Mouse (Mus musculus) kidney, embryonic 15.5 days (tissue): ENCODE data around the gene Plcb2. TPM values are rescaled to one million over a fixed set of nuclear protein-coding genes. Genes with fewer than 3 reads are reported as not detected.
A peak's percentile ranks its signal among the peaks of the same experiment; 100 is the strongest.

Experiments
- ATAC-seq: fragments of 200-750 bp; cut with Nextera tagmentation; replicated peaks from 2 replicates; pipeline ENCODE4 v1.8.0; 2017; ENCODE audit warnings: moderate TSS enrichment; ENCODE audit not compliant: low FRiP score
- H3K27ac ChIP-seq: fragments of 300-500 bp; sonication (generic); 2 replicates; pipeline ENCODE4 v1.5.1; 2015; ENCODE audit warnings: mild to moderate bottlenecking, inconsistent platforms
- H3K27me3 ChIP-seq: fragments of 300-500 bp; sonication (generic); 2 replicates; pipeline ENCODE4 v1.6.1; 2015; ENCODE audit warnings: inconsistent platforms
- H3K36me3 ChIP-seq: fragments of 300-500 bp; sonication (generic); 2 replicates; pipeline ENCODE4 v1.6.1; 2015; ENCODE audit warnings: inconsistent platforms
- H3K4me1 ChIP-seq: fragments of 300-500 bp; sonication (generic); 2 replicates; pipeline ENCODE4 v1.6.1; 2015; ENCODE audit warnings: inconsistent platforms
- H3K4me2 ChIP-seq: fragments of 300-500 bp; sonication (generic); 2 replicates; pipeline ENCODE4 v1.6.1; 2015; ENCODE audit warnings: moderate library complexity, mild to moderate bottlenecking, inconsistent platforms
- H3K4me3 ChIP-seq: fragments of 300-500 bp; sonication (generic); replicated peaks from 2 replicates; pipeline ENCODE4 v1.5.1; 2015; ENCODE audit warnings: mild to moderate bottlenecking, inconsistent platforms
- H3K9ac ChIP-seq: fragments of 300-500 bp; sonication (generic); 2 replicates; pipeline ENCODE4 v1.6.1; 2015; ENCODE audit warnings: mild to moderate bottlenecking, inconsistent platforms
- H3K9me3 ChIP-seq: fragments of 300-500 bp; sonication (generic); replicated peaks from 2 replicates; pipeline ENCODE4 v1.6.1; 2016; ENCODE audit warnings: inconsistent platforms
- WGBS: fragments of 180-500 bp; shearing (Covaris S2); methylation state at CpG from one replicate; pipeline ENCODE4 v1.1.7; 2015; ENCODE audit warnings: mixed read lengths; 5-methylcytosine and 5-hydroxymethylcytosine counted together
- polyA plus RNA-seq: library from polyadenylated mRNA; unstranded; fragments of >200 nt; fragmentation: Nextera tagmentation; extraction: Ambion mirVana; gene quantifications from 2 replicates; pipeline ENCODE4 v1.2.1, GENCODE M21; 2015

Plcb2 gene
- polyA plus RNA-seq, 1 experiment from 2014 or later = 1.5 TPM

DNA sequence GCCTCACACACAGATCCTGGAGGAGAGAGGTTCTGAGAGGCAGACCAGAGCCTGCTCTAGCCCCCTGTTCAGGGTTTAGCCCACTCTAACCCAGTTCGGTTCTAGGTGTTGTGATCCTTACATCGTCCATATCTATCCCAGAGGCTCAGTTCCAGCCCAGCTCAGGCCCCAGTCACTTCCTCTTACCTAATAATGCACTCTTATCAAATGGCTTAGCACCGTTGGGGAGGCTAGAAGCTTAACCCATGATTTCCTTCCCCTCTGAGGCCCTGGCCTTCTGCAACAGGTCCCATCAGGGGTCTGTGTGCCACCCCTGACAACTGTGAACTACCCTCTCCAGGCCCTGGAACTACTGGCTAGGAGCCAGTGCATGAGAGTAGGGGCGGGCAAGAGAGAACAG, 956 bp upstream of the Plcb2 start:
- H3K9me3 ChIP-seq = no peaks in the 10 kb centered on the region
- peaks cover 59% of the 10 kb centered on the region for H3K27me3 ChIP-seq
- ATAC-seq = no peak
- H3K4me3 ChIP-seq = no peak overlapping the region
- peaks cover 33% of the 10 kb centered on the region for H3K4me1 ChIP-seq
- H3K4me2 ChIP-seq = no peak overlapping the region
- H3K36me3 ChIP-seq = no peaks in the 10 kb centered on the region
- H3K27ac ChIP-seq = peak overlapping the region; percentile 78
- 47% methylated on average over 4 of the region's 4 CpGs for WGBS
- no peak overlapping the region for H3K9ac ChIP-seq

DNA sequence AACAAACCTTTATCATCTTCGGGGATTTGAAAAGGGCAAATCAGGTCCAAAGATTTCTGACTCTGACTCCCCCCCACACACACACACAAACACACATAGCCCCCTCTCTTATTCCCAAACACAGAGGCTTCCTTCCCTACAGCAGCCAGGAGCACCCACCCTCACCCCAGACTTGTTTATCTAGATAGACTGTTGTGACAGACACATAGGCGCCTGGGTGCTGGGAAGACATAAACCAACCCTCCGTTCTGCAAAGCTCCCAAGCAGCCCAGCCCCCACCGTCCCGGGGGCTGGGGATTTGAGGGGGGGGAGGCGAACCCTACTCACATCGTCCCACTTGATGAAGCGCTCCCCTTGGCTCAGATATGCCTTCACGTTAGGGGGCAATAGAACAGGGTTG, 327 bp downstream of the Plcb2 start:
- peaks cover 33% of the 10 kb centered on the region for H3K4me1 ChIP-seq
- H3K36me3 ChIP-seq = no peaks in the 10 kb centered on the region
- ATAC-seq = peak; percentile 59
- no peak overlapping the region for H3K9ac ChIP-seq
- 0 out of 2 replicates have a peak overlapping the region, but pooled peaks have one; percentile 5 for H3K4me3 ChIP-seq
- H3K27me3 ChIP-seq = peaks cover 59% of the 10 kb centered on the region
- WGBS = 18% methylated on average over 9 of the region's 9 CpGs
- peak overlapping the region; percentile 78 for H3K27ac ChIP-seq
- peak overlapping the region; percentile 41 for H3K4me2 ChIP-seq
- no peaks in the 10 kb centered on the region for H3K9me3 ChIP-seq

DNA sequence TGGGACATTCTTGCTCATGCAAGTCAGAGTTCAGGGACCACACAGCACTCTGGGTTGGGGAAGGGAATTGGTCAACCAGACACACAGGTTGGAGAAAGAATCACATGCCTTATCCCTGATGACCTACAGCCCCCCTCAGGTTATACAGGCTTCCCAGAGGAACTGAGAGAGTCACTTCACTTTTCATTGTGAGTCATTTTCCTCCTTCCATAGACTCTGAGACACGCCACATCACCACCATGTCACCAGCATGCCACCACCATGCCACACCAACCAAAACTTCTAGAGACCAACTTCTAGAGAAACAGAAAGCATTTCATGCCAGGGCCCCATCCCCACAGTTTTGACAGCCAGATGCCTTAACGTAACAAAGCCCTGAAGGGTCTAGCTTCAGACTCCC, 1.4 kb downstream of the Plcb2 start:
- H3K27ac ChIP-seq = no peak overlapping the region

DNA sequence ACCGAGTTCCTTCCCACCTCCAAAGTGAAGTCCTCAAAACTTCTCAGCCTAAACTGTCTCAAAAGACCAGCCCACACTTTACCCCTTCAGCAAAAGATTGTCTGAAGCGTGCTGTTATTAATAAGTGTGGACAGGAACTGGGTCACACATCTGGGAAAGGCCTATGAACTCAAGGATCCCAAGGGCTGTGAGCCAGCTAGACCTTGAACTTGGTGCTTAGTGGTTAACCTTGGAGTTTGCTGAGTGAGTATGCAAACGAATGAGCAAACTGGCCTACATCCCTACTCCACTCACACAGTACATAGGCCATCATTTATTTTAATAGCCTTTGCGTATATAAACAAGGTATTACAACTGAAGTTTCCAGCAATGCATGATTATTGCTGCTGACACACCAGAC, 2.7 kb downstream of the Plcb2 start:
- no peak overlapping the region for H3K4me2 ChIP-seq
- no peaks in the 10 kb centered on the region for H3K9me3 ChIP-seq
- H3K27me3 ChIP-seq = peaks cover 45% of the 10 kb centered on the region
- H3K4me1 ChIP-seq = peaks cover 31% of the 10 kb centered on the region
- WGBS = 76% methylated on average over 4 of the region's 4 CpGs
- H3K9ac ChIP-seq = no peak overlapping the region
- no peak overlapping the region for H3K27ac ChIP-seq
- H3K4me3 ChIP-seq = no peak overlapping the region
- no peak for ATAC-seq
- no peaks in the 10 kb centered on the region for H3K36me3 ChIP-seq

More for the DNA sequence above, 1.4 kb downstream of the Plcb2 start:
- Histone ChIP-seq H3K4me3 (no peak overlapping the region), H3K9me3 (no peaks in the 10 kb centered on the region), H3K36me3 (no peaks in the 10 kb centered on the region), H3K9ac (no peak overlapping the region), H3K4me2 (no peak overlapping the region; the same call in 1 of the 2 replicates), H3K4me1 (peaks cover 33% of the 10 kb centered on the region), H3K27me3 (peaks cover 52% of the 10 kb centered on the region)
- WGBS = 87% methylated on average over 2 of the region's 2 CpGs
- no peak for ATAC-seq

DNA sequence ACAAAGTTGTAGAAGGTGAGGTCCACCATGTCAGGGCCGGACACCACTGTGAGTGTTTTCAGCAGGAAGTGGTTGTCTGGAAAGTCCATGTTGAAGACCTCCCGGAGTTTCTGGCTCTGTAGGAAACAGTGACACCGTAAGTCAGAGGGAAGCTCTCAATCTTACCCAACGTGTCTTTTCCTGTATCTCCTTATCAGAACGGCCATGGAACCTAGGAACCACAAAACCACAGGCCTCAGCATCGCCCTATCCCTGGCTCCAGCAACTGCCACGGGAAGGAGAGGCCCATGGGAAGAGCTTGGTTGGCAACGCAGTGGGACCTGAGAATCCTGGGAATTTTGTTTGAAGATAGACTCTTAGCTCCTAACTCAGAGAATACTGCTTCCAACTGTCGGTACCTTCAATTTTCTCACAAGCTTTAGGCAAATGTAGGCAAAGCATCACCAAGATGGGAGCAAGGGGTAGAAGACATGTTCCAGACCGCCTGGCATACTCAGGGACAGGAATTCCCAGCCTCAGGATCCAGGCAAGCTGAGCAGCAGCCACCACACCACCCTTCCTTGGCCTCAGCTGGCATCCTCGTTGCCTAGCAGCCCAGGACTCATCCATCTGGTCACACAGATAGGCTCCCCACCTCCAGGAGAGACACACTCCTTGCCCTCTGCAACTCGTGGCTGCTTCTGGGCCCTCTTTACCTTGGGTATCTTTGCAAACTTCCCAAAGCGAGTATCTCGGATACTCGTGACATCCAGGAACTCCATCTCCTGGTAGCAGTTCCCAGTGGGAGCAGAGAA, 4.3 kb downstream of the Plcb2 start:
- Histone ChIP-seq H3K9ac (no peak overlapping the region), H3K27me3 (peaks cover 40% of the 10 kb centered on the region), H3K4me2 (no peak overlapping the region), H3K9me3 (no peaks in the 10 kb centered on the region), H3K27ac (no peak overlapping the region), H3K36me3 (no peaks in the 10 kb centered on the region), H3K4me3 (no peak overlapping the region), H3K4me1 (peaks cover 14% of the 10 kb centered on the region)
- ATAC-seq = no peak
- WGBS = 79% methylated on average over 15 of the region's 15 CpGs

DNA sequence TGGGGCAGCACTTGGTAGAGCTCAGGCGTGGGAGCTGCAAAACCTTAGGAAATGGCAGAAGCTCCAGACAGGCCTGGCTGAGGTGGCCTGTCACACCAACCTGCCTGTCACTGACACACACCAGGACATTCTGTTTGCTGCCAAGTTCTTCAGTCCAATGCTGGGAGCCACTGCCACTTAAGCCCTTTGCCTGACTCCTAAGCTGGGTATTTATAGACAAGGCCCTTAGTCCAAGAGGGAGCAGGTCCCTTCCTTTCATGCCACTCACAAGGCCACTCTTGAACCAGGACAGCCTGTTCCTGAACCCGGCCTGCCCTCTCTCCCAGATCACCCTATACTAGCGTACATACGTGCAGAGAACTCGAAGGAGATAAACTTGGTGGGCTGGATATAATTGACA, 11.6 kb downstream of the Plcb2 start:
- H3K36me3 ChIP-seq = no peaks in the 10 kb centered on the region
- H3K9me3 ChIP-seq = no peaks in the 10 kb centered on the region
- no peak overlapping the region for H3K4me2 ChIP-seq
- 88% methylated on average over 5 of the region's 5 CpGs for WGBS
- H3K9ac ChIP-seq = no peak overlapping the region
- no peak overlapping the region for H3K27ac ChIP-seq
- no peak overlapping the region for H3K4me3 ChIP-seq
- no peak for ATAC-seq
- H3K27me3 ChIP-seq = peaks cover 50% of the 10 kb centered on the region
- H3K4me1 ChIP-seq = 0 out of 2 replicates have a peak, but pooled peaks cover under 1% of the 10 kb centered on the region

DNA sequence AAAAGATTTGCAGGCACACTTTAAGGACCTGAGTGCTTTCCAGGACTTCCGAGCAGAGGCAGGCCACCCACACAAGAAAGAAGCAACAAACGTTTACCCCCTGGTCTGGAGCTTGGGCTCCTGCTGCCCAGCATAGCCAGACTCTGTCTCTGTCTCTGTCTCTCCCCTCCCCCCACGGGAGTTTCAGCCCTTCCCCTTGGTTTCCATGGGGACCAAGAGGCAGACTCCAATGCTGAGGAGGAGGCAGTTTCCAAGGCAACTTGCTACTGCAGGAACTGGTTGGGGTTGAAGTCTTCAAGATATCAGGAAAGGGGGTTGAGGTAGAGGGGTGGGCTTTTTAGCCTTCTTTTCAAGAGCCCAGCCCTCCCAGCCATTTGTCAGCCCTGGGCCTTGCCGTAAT, 14.0 kb downstream of the Plcb2 start:
- H3K4me2 ChIP-seq = no peak overlapping the region
- H3K9me3 ChIP-seq = no peaks in the 10 kb centered on the region
- no peak for ATAC-seq
- H3K4me1 ChIP-seq = peaks cover 24% of the 10 kb centered on the region
- H3K36me3 ChIP-seq = no peaks in the 10 kb centered on the region
- no peak overlapping the region for H3K27ac ChIP-seq
- H3K27me3 ChIP-seq = peaks cover 71% of the 10 kb centered on the region
- 41% methylated on average over 4 of the region's 4 CpGs for WGBS
- no peak overlapping the region for H3K9ac ChIP-seq
- H3K4me3 ChIP-seq = no peak overlapping the region

DNA sequence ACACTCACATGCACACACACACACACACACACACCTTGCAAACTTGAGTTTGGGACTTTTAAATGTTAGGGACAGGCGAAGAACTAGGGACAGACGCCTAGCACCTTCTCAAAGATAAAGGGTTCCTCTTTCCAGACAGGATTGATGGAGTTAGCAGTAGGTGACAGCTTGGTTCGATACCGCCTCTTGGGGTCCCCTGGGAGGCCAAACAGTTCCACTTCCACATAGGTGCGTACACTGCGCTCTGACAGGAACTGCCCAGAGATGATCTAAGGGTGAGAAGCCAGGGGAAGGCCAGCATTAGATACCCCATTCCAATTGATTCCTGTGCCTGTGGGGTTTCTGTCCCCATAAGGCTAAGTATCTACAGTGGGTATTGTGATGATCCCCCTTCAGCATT, 14.6 kb downstream of the Plcb2 start:
- peaks cover 26% of the 10 kb centered on the region for H3K4me1 ChIP-seq
- H3K9me3 ChIP-seq = no peaks in the 10 kb centered on the region
- WGBS = 88% methylated on average over 6 of the region's 6 CpGs
- peaks cover 71% of the 10 kb centered on the region for H3K27me3 ChIP-seq
- no peak overlapping the region for H3K4me3 ChIP-seq
- no peak overlapping the region for H3K4me2 ChIP-seq
- no peak overlapping the region for H3K9ac ChIP-seq
- ATAC-seq = no peak
- H3K36me3 ChIP-seq = no peaks in the 10 kb centered on the region
- no peak overlapping the region for H3K27ac ChIP-seq

DNA sequence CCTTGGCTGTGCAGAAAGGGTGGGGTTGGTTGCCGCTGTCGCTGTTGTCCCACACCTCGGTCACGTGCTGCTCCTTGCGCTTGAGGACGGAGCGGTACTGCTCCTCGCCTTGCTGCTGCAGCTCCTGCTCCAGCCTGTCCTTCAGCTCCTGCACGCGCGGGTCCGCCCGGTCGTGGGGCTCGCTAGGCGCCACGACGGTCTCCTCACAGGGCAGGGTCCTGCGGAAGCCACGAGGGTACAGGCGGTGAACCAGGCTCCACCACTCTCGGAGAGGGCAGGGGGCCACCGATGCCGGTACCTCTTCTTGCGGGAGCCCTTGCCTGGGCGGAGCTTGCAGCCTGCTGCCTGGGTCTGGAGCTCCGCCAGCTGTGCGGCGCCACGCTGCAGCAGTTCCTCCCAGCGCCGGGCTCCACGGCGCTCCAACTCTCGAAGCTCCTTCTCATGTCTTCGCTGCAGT, 17.2 kb downstream of the Plcb2 start:
- Histone ChIP-seq H3K27ac (no peak overlapping the region), H3K27me3 (peaks cover 96% of the 10 kb centered on the region)

DNA sequence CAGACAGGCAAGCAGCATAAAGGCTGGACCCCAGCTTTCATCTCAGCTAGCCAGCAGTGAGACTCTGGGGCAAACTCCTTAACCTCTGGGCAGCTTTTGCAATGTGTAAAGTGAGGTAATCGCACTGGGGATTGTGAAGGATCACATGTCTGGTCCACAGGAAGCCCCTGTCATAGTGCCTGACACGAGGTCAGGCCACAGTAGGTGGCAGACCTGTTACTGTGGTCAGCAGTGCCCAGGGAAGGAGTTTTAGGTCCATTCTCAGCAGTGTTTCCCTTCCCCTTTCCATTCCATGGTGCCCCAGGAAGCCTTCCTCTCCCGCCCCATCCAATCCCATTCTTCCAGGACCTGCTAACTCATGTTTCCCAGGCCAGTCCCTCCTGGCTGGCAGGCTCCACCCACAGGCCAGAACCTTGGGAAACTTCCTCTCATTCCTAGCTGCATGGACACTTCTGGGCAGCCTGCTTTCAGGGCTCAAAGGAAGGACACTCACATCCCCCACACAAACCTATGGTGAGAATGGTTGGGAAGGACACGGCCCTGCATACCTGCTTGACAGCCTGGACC, 18.5 kb downstream of the Plcb2 start:
- ATAC-seq = no peak
- H3K4me1 ChIP-seq = peaks cover 35% of the 10 kb centered on the region

More for the DNA sequence above, 17.2 kb downstream of the Plcb2 start:
- Histone ChIP-seq H3K4me3 (peak overlapping the region; percentile 46), H3K9ac (peak overlapping the region; percentile 42), H3K36me3 (no peaks in the 10 kb centered on the region), H3K4me1 (peaks cover 32% of the 10 kb centered on the region), H3K4me2 (peak overlapping the region; percentile 89), H3K9me3 (no peaks in the 10 kb centered on the region)
- ATAC-seq = peak; percentile 71; the same call in 1 of the 2 replicates
- under 1% methylated on average over 36 of the region's 36 CpGs for WGBS

DNA sequence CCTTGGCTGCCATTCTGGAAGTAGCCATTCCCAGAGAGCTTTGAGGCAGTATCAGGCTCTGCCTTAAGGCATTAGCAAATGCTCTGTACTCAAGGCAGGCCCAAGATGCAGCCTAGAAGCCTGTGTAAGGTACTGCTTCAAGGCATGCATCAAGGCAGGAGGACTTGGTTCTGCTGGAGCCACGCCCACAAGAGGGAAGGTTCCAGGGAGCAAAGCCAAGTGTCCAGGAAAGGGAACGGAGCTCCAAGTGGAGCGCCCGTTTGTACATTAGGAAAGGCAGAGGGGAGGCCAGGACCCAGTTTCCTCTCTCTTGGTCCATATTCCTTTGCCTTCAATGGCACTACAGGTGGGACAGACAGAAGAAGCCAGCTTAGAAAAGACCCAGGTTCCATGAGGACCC, 19.8 kb downstream of the Plcb2 start:
- H3K36me3 ChIP-seq = no peaks in the 10 kb centered on the region
- no peak for ATAC-seq
- no peak overlapping the region for H3K9ac ChIP-seq
- peaks cover 46% of the 10 kb centered on the region for H3K4me1 ChIP-seq
- no peak overlapping the region for H3K27ac ChIP-seq
- H3K9me3 ChIP-seq = no peaks in the 10 kb centered on the region
- peaks cover 100% of the 10 kb centered on the region for H3K27me3 ChIP-seq
- WGBS = 75% methylated on average over 4 of the region's 4 CpGs
- no peak overlapping the region for H3K4me2 ChIP-seq
- no peak overlapping the region for H3K4me3 ChIP-seq

More for the DNA sequence above, 18.5 kb downstream of the Plcb2 start:
- Histone ChIP-seq H3K36me3 (no peaks in the 10 kb centered on the region), H3K9ac (no peak overlapping the region), H3K9me3 (no peaks in the 10 kb centered on the region), H3K27ac (no peak overlapping the region), H3K4me3 (no peak overlapping the region), H3K27me3 (peaks cover 97% of the 10 kb centered on the region), H3K4me2 (peak overlapping the region; percentile 8; the same call in 1 of the 2 replicates)
- WGBS = 40% methylated on average over 4 of the region's 4 CpGs

DNA sequence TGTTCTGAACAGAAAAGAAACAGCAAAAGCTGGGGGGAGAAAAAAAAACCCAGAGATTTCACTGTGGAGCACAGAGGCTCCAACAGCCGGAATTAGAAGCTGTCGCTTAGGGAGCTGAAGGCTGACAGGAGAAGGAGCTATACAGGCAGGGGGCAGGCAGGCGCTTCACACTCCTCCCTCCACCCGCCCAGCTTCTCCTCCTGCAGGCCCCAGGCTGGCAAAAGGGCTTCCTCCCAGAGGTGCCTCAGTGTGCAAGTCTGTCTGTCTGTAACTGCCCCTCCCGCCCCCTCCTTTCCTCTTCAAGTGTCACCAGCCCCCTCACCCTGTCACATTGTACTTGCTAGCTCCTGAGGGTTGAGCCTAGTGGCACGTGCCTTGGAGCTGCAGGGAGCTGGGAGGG, 21.8 kb downstream of the Plcb2 start:
- Histone ChIP-seq H3K9ac (no peak overlapping the region), H3K27me3 (peaks cover 100% of the 10 kb centered on the region), H3K4me1 (peaks cover 57% of the 10 kb centered on the region), H3K36me3 (no peaks in the 10 kb centered on the region), H3K4me3 (no peak overlapping the region), H3K9me3 (no peaks in the 10 kb centered on the region), H3K27ac (no peak overlapping the region), H3K4me2 (no peak overlapping the region)
- ATAC-seq = no peak
- 11% methylated on average over 6 of the region's 6 CpGs for WGBS
